Mouse (Mus musculus): ENCODE results near the gene Gm5483.
"Not testable (repeated sequence)": the region's sequence is repeated elsewhere in the genome, so short reads cannot be mapped to it uniquely, and the experiment has no call there.

DNA sequence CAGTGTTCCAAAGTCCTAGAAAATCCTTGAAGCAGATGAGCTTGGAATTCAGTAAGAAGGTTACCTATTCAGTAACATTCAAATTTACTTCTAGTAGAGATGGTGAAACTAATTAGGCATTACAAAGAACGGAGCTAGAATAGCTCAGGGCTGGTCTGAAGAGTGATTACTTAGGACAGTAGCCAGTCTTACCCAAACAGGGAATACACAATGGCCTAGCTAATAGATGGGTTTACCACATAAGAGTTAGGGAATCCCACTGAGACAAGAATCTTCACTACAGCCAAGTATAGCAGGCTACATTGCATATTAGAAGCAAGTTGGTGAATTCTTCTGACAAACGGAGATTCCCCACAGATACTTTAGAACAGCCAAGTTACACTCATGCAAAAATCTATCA, 21.7 kb downstream of the Gm5483 start:
- not testable (repeated sequence) for TF ChIP-seq POLR2A (IDR thresholded peaks at IDR 0.05; ENCODE audit: control insufficient read depth, extremely low read depth, insufficient read depth, low read length, poor library complexity); CTCF (IDR thresholded peaks at IDR 0.05; ENCODE audit: borderline replicate concordance, control insufficient read depth, extremely low read depth, insufficient read depth, low read length, poor library complexity)
